Mouse (Mus musculus) CD8-positive naive resting alpha-beta T cell, adult 57 days (primary cell): ENCODE results near the gene 1700025C18Rik. TPM values are rescaled to one million over a fixed set of nuclear protein-coding genes. Genes with fewer than 3 reads are reported as not detected.

Source experiments
- total RNA-seq: library from RNA; stranded (reverse); gene quantifications from one replicate; pipeline ENCODE4 v1.2.4, GENCODE M21; 2023

Gene 1700025C18Rik
- total RNA-seq: not detected

DNA sequence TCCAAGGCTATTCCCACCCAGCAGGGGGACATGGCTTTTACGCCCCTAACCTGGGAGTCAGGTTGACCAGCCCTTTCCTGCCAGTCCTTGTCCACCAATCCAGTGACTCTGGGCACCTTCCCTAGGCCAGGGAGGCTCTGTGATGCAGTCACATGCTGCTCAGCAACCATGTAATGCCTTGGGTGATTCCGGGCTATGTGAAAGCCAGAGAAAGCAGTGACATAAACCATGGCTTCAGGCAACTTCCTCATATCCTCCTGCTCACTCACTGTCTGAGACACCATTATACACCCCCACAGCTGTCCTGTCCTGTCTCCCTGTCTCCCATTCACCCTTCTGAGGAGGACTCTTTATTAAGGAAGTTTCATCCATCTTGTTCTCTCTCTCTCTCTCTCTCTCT lies at the start of gene 1700025C18Rik:
1700025C18Rik (minus strand) TSS at position 101 of the 400 bp plus-strand sequence.

DNA sequence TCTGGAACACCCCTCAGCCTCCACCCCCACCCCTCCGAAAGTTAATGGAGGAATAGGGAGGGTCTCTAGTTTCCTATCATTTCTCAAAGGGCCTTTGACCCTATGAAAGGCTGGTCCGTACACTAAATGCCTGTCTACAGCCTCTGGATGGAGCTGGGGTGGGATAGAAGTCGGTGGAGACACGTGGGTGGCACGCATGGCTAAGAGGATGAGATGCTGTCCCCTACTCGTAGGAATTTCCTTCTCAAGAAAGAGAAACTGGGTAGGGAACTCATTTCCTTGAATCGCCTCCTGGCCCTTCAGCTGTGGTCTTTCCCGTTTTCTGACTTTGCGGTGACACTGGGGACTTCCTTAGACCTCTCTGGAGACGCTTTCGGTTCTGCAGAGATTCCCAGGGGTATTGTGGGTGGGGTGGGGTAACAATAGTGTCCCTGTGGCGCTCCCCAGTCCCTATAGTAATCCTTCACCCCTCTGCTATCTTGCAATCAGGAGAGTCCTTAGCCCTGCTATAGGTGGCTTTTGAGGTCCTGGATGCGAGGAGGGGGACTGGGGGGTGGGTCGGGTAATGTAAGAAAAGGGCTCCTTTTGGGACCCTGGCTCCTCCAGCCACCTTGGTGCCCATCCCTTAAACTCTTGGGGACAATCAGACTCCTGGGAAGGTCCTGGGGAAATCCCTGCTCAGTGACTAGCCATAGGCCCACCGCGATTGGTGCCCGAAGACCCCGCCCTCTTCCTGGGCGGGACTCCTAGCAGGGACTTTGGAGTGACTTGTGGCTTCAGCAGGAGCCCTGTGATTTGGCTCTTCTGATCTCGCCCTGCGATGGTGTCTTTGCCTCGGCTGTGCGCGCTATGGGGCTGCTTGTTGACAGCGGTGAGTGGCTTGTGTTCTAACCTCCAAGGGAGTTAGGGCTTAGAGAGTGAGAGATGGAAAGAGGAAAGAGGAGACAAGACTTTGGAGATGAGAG lies 35.4 kb downstream of the 1700025C18Rik start, which contains the start of gene Cd40:
Cd40 (plus strand) TSS at position 740 of the 965 bp plus-strand sequence.

DNA sequence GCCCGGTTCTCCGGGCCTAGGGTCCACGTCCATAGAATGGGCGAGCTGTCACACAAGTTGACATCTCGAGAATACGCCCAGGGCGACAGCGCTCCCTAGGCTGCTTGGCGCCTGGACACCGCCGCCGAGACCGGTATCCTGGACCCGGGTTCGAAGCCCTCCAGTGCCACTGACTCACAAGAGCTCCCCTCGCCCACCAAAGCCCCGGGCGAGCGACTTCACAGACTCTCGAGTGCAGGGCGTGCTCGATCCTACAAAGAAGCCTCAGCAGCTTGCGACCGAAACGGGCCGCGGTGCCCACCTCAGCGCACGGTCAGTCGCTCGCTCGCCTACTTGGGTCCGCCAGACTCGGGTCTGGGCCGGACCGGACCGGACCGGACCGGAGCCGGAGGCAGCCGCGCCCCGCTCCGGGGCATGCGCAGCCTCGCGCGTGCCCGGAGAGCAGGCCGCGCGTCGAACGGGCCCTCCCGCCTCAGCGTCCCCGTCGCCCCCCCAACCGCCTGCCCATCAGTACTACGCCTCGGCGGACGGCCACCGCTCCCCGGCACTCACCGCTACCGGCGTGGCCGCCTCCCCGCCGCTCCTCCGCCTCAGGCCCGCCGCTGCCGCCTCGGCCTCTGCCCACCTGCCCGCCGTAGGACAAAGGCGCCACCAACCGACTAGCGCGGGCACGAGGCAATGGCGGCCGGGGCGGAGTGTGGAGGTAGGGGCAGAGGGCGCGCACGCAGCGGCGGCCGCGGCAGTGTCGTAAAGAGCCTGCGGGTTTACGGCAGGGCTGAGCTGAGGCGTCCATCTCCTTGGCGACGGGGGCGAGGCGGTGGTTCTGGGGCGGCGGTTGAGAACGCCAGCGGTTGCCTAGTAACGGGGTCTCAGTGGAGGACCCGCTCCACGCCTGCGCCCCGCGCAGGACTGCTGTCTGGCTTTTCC lies 56.2 kb downstream of the 1700025C18Rik start, which contains the start of gene Ncoa5:
Ncoa5 (minus strand) TSS at position 737 of the 927 bp plus-strand sequence.

Other genes starting within 250 kb of the 1700025C18Rik start
- gene Pltp, start 233.0 kb downstream of the 1700025C18Rik start, total RNA-seq: 5.5 TPM
- gene Pcif1, start 211.4 kb downstream of the 1700025C18Rik start, total RNA-seq: 117 TPM
- gene Zfp335, start 179.0 kb downstream of the 1700025C18Rik start, total RNA-seq: 54.1 TPM
- 1.3 TPM for gene Mmp9, start 150.0 kb downstream of the 1700025C18Rik start, total RNA-seq
- gene Slc12a5, start 129.9 kb downstream of the 1700025C18Rik start, total RNA-seq: 0.46 TPM
- 44.8 TPM for gene Ncoa5, start 55.9 kb downstream of the 1700025C18Rik start, total RNA-seq
- 11.4 TPM for gene Cd40, start 35.1 kb downstream of the 1700025C18Rik start, total RNA-seq
- not detected for gene Cdh22, start 144.1 kb upstream of the 1700025C18Rik start, total RNA-seq
- 31.0 TPM for gene Slc35c2, start 197.1 kb upstream of the 1700025C18Rik start, total RNA-seq
- gene Elmo2, start 235.7 kb upstream of the 1700025C18Rik start, total RNA-seq: 39.3 TPM